Mouse (Mus musculus) cerebral cortex, adult 2 months (tissue): ENCODE data around the gene Gm15107.

Experiments
- WGBS: fragments of 180-500 bp; shearing (Covaris S2); methylation state at CpG from one replicate; pipeline ENCODE4 v1.1.7; 2018; 5-methylcytosine and 5-hydroxymethylcytosine counted together

Gene Gm15107

DNA sequence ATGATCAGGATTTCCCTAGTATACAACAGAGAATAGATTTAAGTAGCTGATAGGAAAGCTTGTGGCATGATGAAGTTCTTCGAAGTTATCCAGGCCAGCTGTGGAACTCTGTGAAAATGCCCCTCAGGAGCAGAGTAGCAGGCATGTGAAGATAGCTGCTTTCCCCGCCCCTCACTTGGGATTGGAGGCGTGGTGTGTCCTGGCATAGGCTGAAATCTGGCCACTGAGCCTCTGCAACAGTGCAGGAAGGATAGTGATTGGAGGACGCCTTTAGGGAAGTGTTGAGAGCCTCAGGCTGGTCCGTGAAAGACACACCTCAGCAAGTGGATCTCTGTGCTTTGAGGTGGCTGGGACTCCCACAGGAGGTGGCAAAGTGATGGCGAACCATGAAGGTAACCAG lies at the start of gene Gm15107:
Gene Gm15107, plus strand, starts transcription at position 301 of the 400 bp plus-strand sequence.
- 90% methylated on average over 1 of the region's 6 CpGs for WGBS
